Mouse (Mus musculus): ENCODE results near the gene Serpini2. TPM values are rescaled to one million over a fixed set of nuclear protein-coding genes. Genes with fewer than 3 reads are reported as not detected.

The Serpini2 gene
- polyA plus RNA-seq, 1 experiment: not detected

GRCm38 (mm10) chr3:75259356-75259755 is 10.5 kb downstream of the Serpini2 start:
- no peaks in the 10 kb centered on the region for H3K4me1 ChIP-seq (ENCODE audit: control insufficient read depth, insufficient read depth, low read length)
- H3K9ac ChIP-seq (ENCODE audit: low read depth, poor library complexity, severe bottlenecking): no peak overlapping the region
- no peaks in the 10 kb centered on the region for H3K36me3 ChIP-seq (ENCODE audit: control insufficient read depth, insufficient read depth, low read length, poor library complexity, severe bottlenecking)
- H3K9me3 ChIP-seq (replicated peaks; ENCODE audit: control insufficient read depth, insufficient read depth, low read length, poor library complexity, severe bottlenecking): no peaks in the 10 kb centered on the region
- TF ChIP-seq CTCF (IDR thresholded peaks at IDR 0.05; ENCODE audit: low read depth, low read length) (no peak), POLR2A (IDR thresholded peaks at IDR 0.05; ENCODE audit: insufficient read depth, low read length) (no peak), EP300 (IDR thresholded peaks at IDR 0.05; ENCODE audit: insufficient read depth, low read depth, low read length) (no peak)
- no peaks in the 10 kb centered on the region for H3K27me3 ChIP-seq (ENCODE audit: control insufficient read depth, insufficient read depth, low read length, poor library complexity, severe bottlenecking)
- no peak overlapping the region for H3K4me3 ChIP-seq (ENCODE audit: low read depth, low read length)
- no peak overlapping the region for H3K27ac ChIP-seq (ENCODE audit: insufficient read depth, low read length)

- no peaks in the 10 kb centered on the region for H3K9me3 ChIP-seq (replicated peaks; ENCODE audit: control insufficient read depth, insufficient read depth, low read length, poor library complexity, severe bottlenecking)
- H3K27ac ChIP-seq (ENCODE audit: insufficient read depth, low read length): no peak overlapping the region
- no peaks in the 10 kb centered on the region for H3K36me3 ChIP-seq (ENCODE audit: control insufficient read depth, insufficient read depth, low read length, poor library complexity, severe bottlenecking)
- H3K4me3 ChIP-seq (ENCODE audit: low read depth, low read length): no peak overlapping the region
- H3K9ac ChIP-seq (ENCODE audit: low read depth, poor library complexity, severe bottlenecking): no peak overlapping the region
- H3K4me1 ChIP-seq (ENCODE audit: control insufficient read depth, insufficient read depth, low read length): no peaks in the 10 kb centered on the region
- no peaks in the 10 kb centered on the region for H3K27me3 ChIP-seq (ENCODE audit: control insufficient read depth, insufficient read depth, low read length, poor library complexity, severe bottlenecking)
- TF ChIP-seq CTCF (IDR thresholded peaks at IDR 0.05; ENCODE audit: low read depth, low read length) (no peak), EP300 (IDR thresholded peaks at IDR 0.05; ENCODE audit: insufficient read depth, low read depth, low read length) (no peak), POLR2A (IDR thresholded peaks at IDR 0.05; ENCODE audit: insufficient read depth, low read length) (no peak)
Measured at GRCm38 (mm10) chr3:75219694-75220093, 50.2 kb downstream of the Serpini2 start.

DNA sequence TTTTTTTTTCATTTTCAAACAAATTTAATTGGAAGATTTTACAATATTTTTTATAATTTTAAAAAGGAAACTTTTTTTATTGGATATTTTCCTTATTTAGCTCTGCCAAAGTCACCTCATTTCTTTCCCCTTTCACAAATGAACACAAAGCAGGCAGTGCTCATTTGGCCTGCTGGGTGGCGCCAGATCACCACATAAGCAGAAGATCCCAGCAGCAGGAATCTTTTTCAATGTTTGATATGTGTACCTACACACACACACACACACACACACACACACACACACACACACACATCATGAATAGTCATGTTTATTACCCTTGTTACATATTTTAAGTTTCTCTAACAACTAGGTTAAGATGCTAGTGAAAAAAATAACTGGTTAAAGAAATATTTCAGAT is 50.7 kb downstream of the Serpini2 start:
- no peak for TF ChIP-seq POLR2A (IDR thresholded peaks at IDR 0.05; ENCODE audit: insufficient read depth, low read length)
- peak; percentile 64 for TF ChIP-seq CTCF (IDR thresholded peaks at IDR 0.05; ENCODE audit: low read depth, low read length)
- no peak for TF ChIP-seq EP300 (IDR thresholded peaks at IDR 0.05; ENCODE audit: insufficient read depth, low read depth, low read length)
- Histone ChIP-seq H3K9me3 (replicated peaks; ENCODE audit: control insufficient read depth, insufficient read depth, low read length, poor library complexity, severe bottlenecking) (no peaks in the 10 kb centered on the region), H3K4me3 (ENCODE audit: low read depth, low read length) (no peak overlapping the region), H3K9ac (ENCODE audit: low read depth, poor library complexity, severe bottlenecking) (no peak overlapping the region), H3K36me3 (ENCODE audit: control insufficient read depth, insufficient read depth, low read length, poor library complexity, severe bottlenecking) (no peaks in the 10 kb centered on the region), H3K27ac (ENCODE audit: insufficient read depth, low read length) (no peak overlapping the region), H3K27me3 (ENCODE audit: control insufficient read depth, insufficient read depth, low read length, poor library complexity, severe bottlenecking) (no peaks in the 10 kb centered on the region), H3K4me1 (ENCODE audit: control insufficient read depth, insufficient read depth, low read length) (no peaks in the 10 kb centered on the region)

- no peaks in the 10 kb centered on the region for H3K27me3 ChIP-seq (ENCODE audit: control insufficient read depth, insufficient read depth, low read length, poor library complexity, severe bottlenecking)
- H3K36me3 ChIP-seq (ENCODE audit: control insufficient read depth, insufficient read depth, low read length, poor library complexity, severe bottlenecking): no peaks in the 10 kb centered on the region
- H3K9me3 ChIP-seq (replicated peaks; ENCODE audit: control insufficient read depth, insufficient read depth, low read length, poor library complexity, severe bottlenecking): no peaks in the 10 kb centered on the region
- H3K27ac ChIP-seq (ENCODE audit: insufficient read depth, low read length): no peak overlapping the region
- no peak for TF ChIP-seq EP300 (IDR thresholded peaks at IDR 0.05; ENCODE audit: insufficient read depth, low read depth, low read length)
- TF ChIP-seq CTCF (IDR thresholded peaks at IDR 0.05; ENCODE audit: low read depth, low read length): peak; percentile 52
- TF ChIP-seq POLR2A (IDR thresholded peaks at IDR 0.05; ENCODE audit: insufficient read depth, low read length): no peak
- H3K4me3 ChIP-seq (ENCODE audit: low read depth, low read length): no peak overlapping the region
- no peaks in the 10 kb centered on the region for H3K4me1 ChIP-seq (ENCODE audit: control insufficient read depth, insufficient read depth, low read length)
- H3K9ac ChIP-seq (ENCODE audit: low read depth, poor library complexity, severe bottlenecking): no peak overlapping the region
Measured at GRCm38 (mm10) chr3:75202808-75203503, 66.9 kb downstream of the Serpini2 start.

Other genes with a start within 250 kb of the Serpini2 start
- gene Zbbx, start 105.0 kb downstream of the Serpini2 start, polyA plus RNA-seq (2011; ENCODE audit: insufficient read depth, insufficient read length, low read depth, missing spikeins): not detected in 2 replicates
- not detected in 2 replicates for gene Wdr49, start 212.1 kb upstream of the Serpini2 start, polyA plus RNA-seq (2011; ENCODE audit: insufficient read depth, insufficient read length, low read depth, missing spikeins)

Data from ES-Bruce4 (cell line).